Mouse (Mus musculus): ENCODE measurements around the gene Ccdc88c.

The Ccdc88c gene

GRCm38 (mm10) chr12:101028954-101029731, at the start of gene Ccdc88c:
Ccdc88c (minus strand) TSS chr12:101029056.
- peak; percentile 93 for DNase-seq (ENCODE audit: low read depth, low spot score)

- DNase-seq (ENCODE audit: low read depth, low spot score), result no peak
These were observed 49.1 kb upstream of the Ccdc88c start for GRCm38 (mm10) chr12:101077955-101078354.

- no peak for DNase-seq (ENCODE audit: low read depth, low spot score)
These were observed 46.6 kb upstream of the Ccdc88c start for GRCm38 (mm10) chr12:101075433-101075832.

- DNase-seq (ENCODE audit: low read depth, low spot score), result no peak
These were observed 46.1 kb upstream of the Ccdc88c start for GRCm38 (mm10) chr12:101074821-101075429.

GRCm38 (mm10) chr12:101069813-101070212, 41.0 kb upstream of the Ccdc88c start:
- no peak for DNase-seq (ENCODE audit: low read depth, low spot score)

- no peak for DNase-seq (ENCODE audit: low read depth, low spot score)
These were observed 37.5 kb upstream of the Ccdc88c start for GRCm38 (mm10) chr12:101066329-101066728.

- DNase-seq (ENCODE audit: low read depth, low spot score), result no peak
These were observed 11.1 kb upstream of the Ccdc88c start for GRCm38 (mm10) chr12:101039956-101040355.

- no peak for DNase-seq (ENCODE audit: low read depth, low spot score)
These were observed 456 bp downstream of the Ccdc88c start for GRCm38 (mm10) chr12:101028247-101028953.

- DNase-seq (ENCODE audit: low read depth, low spot score), result no peak
These were observed 1.2 kb downstream of the Ccdc88c start for GRCm38 (mm10) chr12:101027451-101028246.

- peak; percentile 86 for DNase-seq (ENCODE audit: low read depth, low spot score)
These were observed 1.9 kb downstream of the Ccdc88c start for GRCm38 (mm10) chr12:101026946-101027345.

GRCm38 (mm10) chr12:101026518-101026917, 2.3 kb downstream of the Ccdc88c start:
- DNase-seq (ENCODE audit: low read depth, low spot score), result peak; percentile 41

- DNase-seq (ENCODE audit: low read depth, low spot score), result no peak
These were observed 2.8 kb downstream of the Ccdc88c start for GRCm38 (mm10) chr12:101026025-101026424.

- DNase-seq (ENCODE audit: low read depth, low spot score), result no peak
These were observed 3.5 kb downstream of the Ccdc88c start for GRCm38 (mm10) chr12:101025379-101025778.

- DNase-seq (ENCODE audit: low read depth, low spot score), result no peak
These were observed 4.0 kb downstream of the Ccdc88c start for GRCm38 (mm10) chr12:101024824-101025223.

GRCm38 (mm10) chr12:101023143-101023542, 5.7 kb downstream of the Ccdc88c start:
- DNase-seq (ENCODE audit: low read depth, low spot score), result no peak

- no peak for DNase-seq (ENCODE audit: low read depth, low spot score)
These were observed 6.5 kb downstream of the Ccdc88c start for GRCm38 (mm10) chr12:101022353-101022752.

- DNase-seq (ENCODE audit: low read depth, low spot score), result no peak
These were observed 7.2 kb downstream of the Ccdc88c start for GRCm38 (mm10) chr12:101021484-101022226.

GRCm38 (mm10) chr12:101020210-101021015, 8.4 kb downstream of the Ccdc88c start:
- DNase-seq (ENCODE audit: low read depth, low spot score), result no peak

- DNase-seq (ENCODE audit: low read depth, low spot score), result no peak
These were observed 9.4 kb downstream of the Ccdc88c start for GRCm38 (mm10) chr12:101019443-101019842.

GRCm38 (mm10) chr12:101019031-101019430, 9.8 kb downstream of the Ccdc88c start:
- DNase-seq (ENCODE audit: low read depth, low spot score), result no peak
